Mouse (Mus musculus) limb, embryonic 11.5 days (tissue): ENCODE results near the gene Ddx1. TPM values are rescaled to one million over a fixed set of nuclear protein-coding genes. Genes with fewer than 3 reads are reported as not detected.

Experiments used
- ATAC-seq: fragments of 200-750 bp; cut with Nextera tagmentation; 2 replicates; pipeline ENCODE4 v1.8.0; 2017; ENCODE audit warnings: low read depth; ENCODE audit not compliant: insufficient number of reproducible peaks, low FRiP score, low TSS enrichment
- DNase-seq: peaks from one replicate; pipeline ENCODE4 v3.0.0-alpha.2; 2015; ENCODE audit warnings: low spot score
- H3K27ac ChIP-seq: fragments of 300-500 bp; sonication (generic); replicated peaks from 2 replicates; pipeline ENCODE4 v1.5.1; 2014; ENCODE audit warnings: low read depth, mild to moderate bottlenecking, low read length
- H3K27me3 ChIP-seq: fragments of 300-500 bp; sonication (generic); 2 replicates; pipeline ENCODE4 v1.6.1; 2014; ENCODE audit warnings: mild to moderate bottlenecking, low read length, mixed read lengths; ENCODE audit not compliant: control insufficient read depth, insufficient read depth
- H3K36me3 ChIP-seq: fragments of 300-500 bp; sonication (generic); 2 replicates; pipeline ENCODE4 v1.6.1; 2014; ENCODE audit warnings: mild to moderate bottlenecking, low read length, moderate library complexity, mixed read lengths; ENCODE audit not compliant: control insufficient read depth, insufficient read depth
- H3K4me1 ChIP-seq: fragments of 300-500 bp; sonication (generic); 2 replicates; pipeline ENCODE4 v1.6.1; 2014; ENCODE audit warnings: low read length, mixed read lengths; ENCODE audit not compliant: control insufficient read depth, insufficient read depth
- H3K4me2 ChIP-seq: fragments of 300-500 bp; sonication (generic); 2 replicates; pipeline ENCODE4 v1.6.1; 2014; ENCODE audit warnings: low read depth, mild to moderate bottlenecking, moderate library complexity; ENCODE audit not compliant: severe bottlenecking
- H3K4me3 ChIP-seq: fragments of 300-500 bp; sonication (generic); 2 replicates; pipeline ENCODE4 v1.5.1; 2014; ENCODE audit warnings: low read depth, low read length
- H3K9ac ChIP-seq: fragments of 300-500 bp; sonication (generic); 2 replicates; pipeline ENCODE4 v1.6.1; 2014; ENCODE audit warnings: mild to moderate bottlenecking, low read length
- H3K9me3 ChIP-seq: fragments of 300-500 bp; sonication (generic); 2 replicates; pipeline ENCODE4 v1.6.1; 2016; ENCODE audit warnings: low read length; ENCODE audit not compliant: control insufficient read depth
- WGBS: fragments of 180-500 bp; shearing (Covaris S2); extraction: QIAGEN DNeasy Blood & Tissue Kit; methylation state at CpG from one replicate; pipeline ENCODE4 v1.1.7; 2014; 5-methylcytosine and 5-hydroxymethylcytosine counted together
- polyA plus RNA-seq: library from polyadenylated mRNA; unstranded; fragments of >200 nt; fragmentation: Nextera tagmentation; extraction: Ambion mirVana; gene quantifications from 2 replicates; pipeline ENCODE4 v1.2.1, GENCODE M21; 2014

The Ddx1 gene
- polyA plus RNA-seq, 1 experiment from 2014 or later, result 193 TPM

GRCm38 (mm10) chr12:13209692-13210377, 39.2 kb downstream of the Ddx1 start:
- H3K36me3 ChIP-seq, result no peaks in the 10 kb centered on the region
- peaks cover 10% of the 10 kb centered on the region; the same call in 1 of the 2 replicates for H3K4me1 ChIP-seq
- H3K27me3 ChIP-seq, result no peaks in the 10 kb centered on the region
- H3K4me2 ChIP-seq, result no peak overlapping the region
- WGBS, result 57% methylated on average over 13 of the region's 13 CpGs
- no peak overlapping the region for H3K4me3 ChIP-seq
- no peaks in the 10 kb centered on the region for H3K9me3 ChIP-seq
- no peak for ATAC-seq
- no peak overlapping the region for H3K27ac ChIP-seq
- DNase-seq, result no peak
- no peak overlapping the region for H3K9ac ChIP-seq

DNA sequence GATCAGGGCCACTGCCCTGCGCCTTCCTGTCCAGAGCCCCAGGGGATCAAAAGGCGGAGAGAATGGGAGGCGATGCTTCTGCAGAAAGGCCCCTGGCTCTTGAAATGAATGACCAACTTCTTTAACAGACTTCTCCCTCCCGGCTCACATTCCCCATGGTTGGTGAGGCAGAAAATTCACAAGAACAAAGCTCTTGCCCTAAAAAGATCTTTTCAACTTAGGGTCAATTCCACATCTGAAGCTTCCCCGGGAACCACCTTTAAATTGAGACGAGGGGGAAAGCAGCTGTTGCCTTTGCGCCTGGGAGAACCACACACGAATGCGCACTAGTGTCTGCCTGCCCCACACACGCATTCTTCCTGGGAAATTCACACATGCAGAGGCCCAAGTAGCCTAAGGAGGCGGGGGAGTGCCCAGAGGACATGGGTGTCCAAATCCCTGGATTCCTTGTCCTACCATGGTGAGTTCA, 40.0 kb downstream of the Ddx1 start:
- Histone ChIP-seq H3K4me3 (no peak overlapping the region), H3K4me1 (peaks cover 6% of the 10 kb centered on the region; the same call in 1 of the 2 replicates), H3K36me3 (no peaks in the 10 kb centered on the region), H3K4me2 (no peak overlapping the region), H3K27ac (no peak overlapping the region), H3K9me3 (no peaks in the 10 kb centered on the region), H3K27me3 (no peaks in the 10 kb centered on the region), H3K9ac (no peak overlapping the region)
- ATAC-seq (no peak), DNase-seq (no peak)
- 67% methylated on average over 11 of the region's 11 CpGs for WGBS

- no peak overlapping the region for H3K9ac ChIP-seq
- WGBS, result 80% methylated on average over 1 of the region's 1 CpGs
- no peaks in the 10 kb centered on the region for H3K9me3 ChIP-seq
- no peak overlapping the region for H3K27ac ChIP-seq
- DNase-seq, result no peak
- no peak overlapping the region for H3K4me2 ChIP-seq
- no peak for ATAC-seq
- H3K27me3 ChIP-seq, result no peaks in the 10 kb centered on the region
- H3K36me3 ChIP-seq, result no peaks in the 10 kb centered on the region
- peaks cover 6% of the 10 kb centered on the region; the same call in 1 of the 2 replicates for H3K4me1 ChIP-seq
- no peak overlapping the region for H3K4me3 ChIP-seq
Observed at GRCm38 (mm10) chr12:13208517-13208916, 40.5 kb downstream of the Ddx1 start.

DNA sequence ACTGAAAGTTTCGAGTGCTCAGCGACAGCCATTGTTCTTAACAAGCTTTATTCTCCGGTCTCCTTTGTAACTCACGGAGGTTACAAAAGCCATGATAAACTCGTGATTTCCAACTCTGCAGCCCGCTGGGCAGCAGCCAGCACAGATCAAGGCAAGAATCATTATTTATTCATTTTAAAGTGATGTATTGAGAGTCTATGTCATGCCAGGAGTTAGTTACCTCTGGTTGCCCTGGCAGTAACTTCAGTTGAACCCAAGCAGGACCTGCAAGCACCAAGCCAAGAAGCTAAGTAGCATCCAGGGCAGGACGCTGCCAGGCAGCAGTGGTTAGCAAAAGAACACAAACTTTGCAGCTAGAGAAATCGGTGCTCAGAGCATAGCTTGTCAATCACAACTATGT, 41.9 kb downstream of the Ddx1 start:
- Histone ChIP-seq H3K9ac (no peak overlapping the region), H3K4me2 (no peak overlapping the region), H3K4me3 (no peak overlapping the region), H3K36me3 (no peaks in the 10 kb centered on the region), H3K27ac (no peak overlapping the region), H3K4me1 (peaks cover 6% of the 10 kb centered on the region; the same call in 1 of the 2 replicates), H3K9me3 (no peaks in the 10 kb centered on the region), H3K27me3 (no peaks in the 10 kb centered on the region)
- WGBS, result 81% methylated on average over 8 of the region's 8 CpGs
- DNase-seq (no peak), ATAC-seq (no peak)

- no peaks in the 10 kb centered on the region for H3K27me3 ChIP-seq
- no peak overlapping the region for H3K27ac ChIP-seq
- 84% methylated on average over 3 of the region's 3 CpGs for WGBS
Observed at GRCm38 (mm10) chr12:13205733-13206132, 43.3 kb downstream of the Ddx1 start.

GRCm38 (mm10) chr12:13202322-13202721, 46.7 kb downstream of the Ddx1 start:
- H3K4me2 ChIP-seq, result no peak overlapping the region
- no peak overlapping the region for H3K4me3 ChIP-seq
- ATAC-seq, result no peak
- no peaks in the 10 kb centered on the region for H3K9me3 ChIP-seq
- H3K36me3 ChIP-seq, result no peaks in the 10 kb centered on the region
- DNase-seq, result no peak
- H3K27ac ChIP-seq, result no peak overlapping the region
- H3K4me1 ChIP-seq, result peaks cover 12% of the 10 kb centered on the region
- no peak overlapping the region for H3K9ac ChIP-seq
- no peaks in the 10 kb centered on the region for H3K27me3 ChIP-seq

More at GRCm38 (mm10) chr12:13205733-13206132, 43.3 kb downstream of the Ddx1 start:
- Histone ChIP-seq H3K9ac (no peak overlapping the region), H3K9me3 (no peaks in the 10 kb centered on the region), H3K4me3 (no peak overlapping the region), H3K36me3 (no peaks in the 10 kb centered on the region), H3K4me2 (no peak overlapping the region), H3K4me1 (peaks cover 6% of the 10 kb centered on the region; the same call in 1 of the 2 replicates)
- DNase-seq (no peak), ATAC-seq (no peak)

- H3K9ac ChIP-seq, result no peak overlapping the region
- H3K4me3 ChIP-seq, result no peak overlapping the region
- no peak for ATAC-seq
- H3K36me3 ChIP-seq, result no peaks in the 10 kb centered on the region
- H3K4me1 ChIP-seq, result peaks cover 15% of the 10 kb centered on the region
- 58% methylated on average over 6 of the region's 6 CpGs for WGBS
- no peak overlapping the region for H3K27ac ChIP-seq
- DNase-seq, result no peak
- H3K9me3 ChIP-seq, result no peaks in the 10 kb centered on the region
- no peak overlapping the region for H3K4me2 ChIP-seq
- no peaks in the 10 kb centered on the region for H3K27me3 ChIP-seq
Observed at GRCm38 (mm10) chr12:13200576-13200975, 48.4 kb downstream of the Ddx1 start.

DNA sequence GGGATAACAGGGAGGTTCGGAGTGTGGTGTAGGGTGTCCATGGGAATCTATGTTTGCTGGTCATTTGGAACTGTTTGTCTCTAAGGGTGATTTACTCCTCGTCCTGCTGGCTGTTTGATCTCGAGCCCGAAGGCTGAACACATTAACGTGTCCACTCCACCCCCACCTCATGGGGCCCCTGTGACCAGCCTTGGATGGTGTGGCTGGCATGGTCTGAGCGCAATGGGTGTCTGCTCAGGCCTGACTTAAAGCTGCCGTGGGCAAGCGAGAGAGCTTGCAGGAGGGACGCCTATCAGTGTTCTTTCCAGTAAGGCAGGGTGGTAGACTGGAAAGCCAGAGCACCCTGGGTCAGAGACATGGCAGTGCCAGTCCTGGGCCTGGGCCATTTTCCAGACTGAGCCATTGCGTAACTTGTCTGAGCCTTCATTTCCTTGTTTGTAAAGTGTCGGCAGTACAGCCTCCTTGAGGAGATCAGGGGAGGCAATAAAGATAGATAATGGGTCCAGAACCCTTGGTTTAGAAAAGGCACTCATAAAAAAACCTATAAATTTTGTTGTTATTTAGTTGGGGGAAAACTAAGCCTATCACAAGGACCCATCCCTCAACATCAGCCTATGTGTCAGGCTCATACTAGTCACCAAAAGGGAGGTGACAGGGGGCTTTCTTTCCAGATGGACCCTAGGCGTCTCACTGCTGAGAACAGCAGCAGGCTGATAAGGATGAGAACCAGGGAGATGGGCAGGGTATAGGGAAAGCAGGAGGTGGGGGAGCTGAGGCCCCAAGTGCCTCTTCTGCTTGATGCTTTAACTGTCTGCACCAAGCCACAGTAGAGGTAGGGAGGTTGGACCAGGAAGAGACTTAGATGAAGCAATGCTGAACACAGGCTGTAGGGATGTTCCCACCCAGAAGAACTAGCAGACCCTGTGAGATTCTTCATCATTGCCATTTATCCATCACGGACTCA, 49.4 kb downstream of the Ddx1 start:
- Histone ChIP-seq H3K4me2 (no peak overlapping the region), H3K27ac (0 out of 2 replicates have a peak overlapping the region, but pooled peaks have one; percentile 14), H3K36me3 (no peaks in the 10 kb centered on the region), H3K4me1 (peaks cover 15% of the 10 kb centered on the region), H3K4me3 (no peak overlapping the region), H3K27me3 (no peaks in the 10 kb centered on the region), H3K9ac (no peak overlapping the region), H3K9me3 (no peaks in the 10 kb centered on the region)
- WGBS, result 38% methylated on average over 13 of the region's 13 CpGs
- DNase-seq (no peak), ATAC-seq (no peak; the same call in 1 of the 2 replicates)
